Mouse (Mus musculus) stomach, embryonic 16.5 days (tissue): ENCODE data around the gene Psmd5. TPM values are rescaled to one million over a fixed set of nuclear protein-coding genes. Genes with fewer than 3 reads are reported as not detected.
"Not testable (repeated sequence)": the region's sequence is repeated elsewhere in the genome, so short reads cannot be mapped to it uniquely, and the experiment has no call there.

Experiments
- ATAC-seq: fragments of 200-750 bp; cut with Nextera tagmentation; 2 replicates; pipeline ENCODE4 v1.8.0; 2017; ENCODE audit warnings: moderate number of reproducible peaks, moderate TSS enrichment; ENCODE audit not compliant: insufficient read depth, low FRiP score
- H3K27ac ChIP-seq: fragments of 300-500 bp; sonication (generic); 2 replicates; pipeline ENCODE4 v1.5.1; 2014; ENCODE audit warnings: low read length
- H3K27me3 ChIP-seq: fragments of 300-500 bp; sonication (generic); 2 replicates; pipeline ENCODE4 v1.6.1; 2014; ENCODE audit warnings: low read length, control low read depth, mixed read lengths; ENCODE audit not compliant: control insufficient read depth, insufficient read depth
- H3K36me3 ChIP-seq: fragments of 300-500 bp; sonication (generic); 2 replicates; pipeline ENCODE4 v1.6.1; 2014; ENCODE audit warnings: low read length; ENCODE audit not compliant: control insufficient read depth, insufficient read depth
- H3K4me1 ChIP-seq: fragments of 300-500 bp; sonication (generic); 2 replicates; pipeline ENCODE4 v1.6.1; 2014; ENCODE audit warnings: low read length, control low read depth, mixed read lengths; ENCODE audit not compliant: control insufficient read depth, insufficient read depth
- H3K4me2 ChIP-seq: fragments of 300-500 bp; sonication (generic); 2 replicates; pipeline ENCODE4 v1.6.1; 2014; ENCODE audit warnings: low read depth, low read length, mixed read lengths
- H3K4me3 ChIP-seq: fragments of 300-500 bp; sonication (generic); replicated peaks from 2 replicates; pipeline ENCODE4 v1.5.1; 2014; ENCODE audit warnings: mild to moderate bottlenecking, low read length
- H3K9ac ChIP-seq: fragments of 300-500 bp; sonication (generic); 2 replicates; pipeline ENCODE4 v1.6.1; 2014; ENCODE audit warnings: low read length
- H3K9me3 ChIP-seq: fragments of 300-500 bp; sonication (generic); replicated peaks from 2 replicates; pipeline ENCODE4 v1.6.1; 2016; ENCODE audit warnings: low read length, control low read depth; ENCODE audit not compliant: control insufficient read depth
- WGBS: fragments of 180-500 bp; shearing (Covaris S2); extraction: QIAGEN DNeasy Blood & Tissue Kit; methylation state at CpG from one replicate; pipeline ENCODE4 v1.1.7; 2014; 5-methylcytosine and 5-hydroxymethylcytosine counted together
- polyA plus RNA-seq: library from polyadenylated mRNA; unstranded; fragments of >200 nt; fragmentation: Nextera tagmentation; extraction: Ambion mirVana; gene quantifications from 2 replicates; pipeline ENCODE4 v1.2.1, GENCODE M21; 2015

Gene Psmd5
- polyA plus RNA-seq, 1 experiment from 2014 or later, result 77.1 TPM

- H3K4me1 ChIP-seq, result peaks cover 10% of the 10 kb centered on the region
- WGBS, result 1% methylated on average over 57 of the region's 57 CpGs
- peak; percentile 99 for ATAC-seq
Measured at GRCm38 (mm10) chr2:34825827-34826459, 48.8 kb downstream of the Psmd5 start, which contains the start of gene Fbxw2. Gene Fbxw2, minus strand, starts transcription at chr2:34826311.

GRCm38 (mm10) chr2:34818492-34818891 lies 56.3 kb downstream of the Psmd5 start:
- H3K9me3 ChIP-seq, result no peaks in the 10 kb centered on the region
- no peak overlapping the region for H3K9ac ChIP-seq
- H3K27me3 ChIP-seq, result no peaks in the 10 kb centered on the region
- no peak overlapping the region for H3K27ac ChIP-seq
- 92% methylated on average over 2 of the region's 2 CpGs for WGBS
- ATAC-seq, result no peak
- peaks cover 3% of the 10 kb centered on the region for H3K36me3 ChIP-seq
- H3K4me1 ChIP-seq, result no peaks in the 10 kb centered on the region
- H3K4me2 ChIP-seq, result no peak overlapping the region
- H3K4me3 ChIP-seq, result no peak overlapping the region

More at GRCm38 (mm10) chr2:34825827-34826459, 48.8 kb downstream of the Psmd5 start, which contains the start of gene Fbxw2:
- no peaks in the 10 kb centered on the region; the same call in 1 of the 2 replicates for H3K36me3 ChIP-seq
- H3K4me2 ChIP-seq, result peak within 1 kb of the TSS; percentile 95
- H3K27me3 ChIP-seq, result no peaks in the 10 kb centered on the region
- no peaks in the 10 kb centered on the region for H3K9me3 ChIP-seq
- H3K4me3 ChIP-seq, result peak within 1 kb of the TSS; percentile 75
- peak within 1 kb of the TSS; percentile 74 for H3K27ac ChIP-seq
- H3K9ac ChIP-seq, result peak within 1 kb of the TSS; percentile 90

GRCm38 (mm10) chr2:34815893-34816292 lies 58.9 kb downstream of the Psmd5 start:
- WGBS, result 95% methylated on average over 2 of the region's 2 CpGs

GRCm38 (mm10) chr2:34812706-34813105 lies 62.1 kb downstream of the Psmd5 start:
- Histone ChIP-seq H3K4me2 (no peak overlapping the region), H3K9me3 (no peaks in the 10 kb centered on the region), H3K27me3 (no peaks in the 10 kb centered on the region), H3K4me1 (no peaks in the 10 kb centered on the region), H3K9ac (no peak overlapping the region), H3K36me3 (peaks cover 16% of the 10 kb centered on the region), H3K4me3 (no peak overlapping the region), H3K27ac (no peak overlapping the region)
- no peak for ATAC-seq
- WGBS, result 83% methylated on average over 7 of the region's 7 CpGs

More at GRCm38 (mm10) chr2:34815893-34816292, 58.9 kb downstream of the Psmd5 start:
- not testable (repeated sequence) for H3K9me3 ChIP-seq, H3K4me3 ChIP-seq, H3K4me1 ChIP-seq, H3K27me3 ChIP-seq, H3K4me2 ChIP-seq, H3K9ac ChIP-seq, ATAC-seq, H3K27ac ChIP-seq
- H3K36me3 ChIP-seq, result peaks cover 12% of the 10 kb centered on the region

GRCm38 (mm10) chr2:34810775-34811174 lies 64.0 kb downstream of the Psmd5 start:
- Histone ChIP-seq H3K4me2 (no peak overlapping the region), H3K36me3 (peaks cover 12% of the 10 kb centered on the region), H3K4me3 (no peak overlapping the region)

GRCm38 (mm10) chr2:34809568-34809967 lies 65.2 kb downstream of the Psmd5 start:
- Histone ChIP-seq H3K36me3 (peaks cover 12% of the 10 kb centered on the region), H3K27ac (no peak overlapping the region), H3K4me1 (peaks cover 5% of the 10 kb centered on the region; the same call in 1 of the 2 replicates), H3K4me3 (no peak overlapping the region), H3K27me3 (no peaks in the 10 kb centered on the region), H3K9me3 (no peaks in the 10 kb centered on the region), H3K9ac (no peak overlapping the region), H3K4me2 (no peak overlapping the region)
- 83% methylated on average over 1 of the region's 1 CpGs for WGBS
- ATAC-seq, result no peak

More at GRCm38 (mm10) chr2:34810775-34811174, 64.0 kb downstream of the Psmd5 start:
- Histone ChIP-seq H3K27ac (no peak overlapping the region), H3K9ac (no peak overlapping the region), H3K27me3 (no peaks in the 10 kb centered on the region), H3K9me3 (no peaks in the 10 kb centered on the region), H3K4me1 (peaks cover 3% of the 10 kb centered on the region; the same call in 1 of the 2 replicates)
- ATAC-seq, result no peak
- WGBS, result 93% methylated on average over 3 of the region's 3 CpGs

- Histone ChIP-seq H3K27ac (no peak overlapping the region), H3K9me3 (no peaks in the 10 kb centered on the region), H3K4me2 (no peak overlapping the region), H3K4me3 (no peak overlapping the region), H3K27me3 (no peaks in the 10 kb centered on the region), H3K9ac (no peak overlapping the region), H3K4me1 (peaks cover 13% of the 10 kb centered on the region), H3K36me3 (peaks cover 10% of the 10 kb centered on the region)
- no peak for ATAC-seq
- WGBS, result 70% methylated on average over 2 of the region's 2 CpGs
Measured at GRCm38 (mm10) chr2:34808057-34808456, 66.7 kb downstream of the Psmd5 start.

GRCm38 (mm10) chr2:34805364-34805950 lies 69.3 kb downstream of the Psmd5 start:
- ATAC-seq, result no peak
- peaks cover 16% of the 10 kb centered on the region for H3K4me1 ChIP-seq

GRCm38 (mm10) chr2:34804815-34805214 lies 70.0 kb downstream of the Psmd5 start:
- Histone ChIP-seq H3K9me3 (no peaks in the 10 kb centered on the region), H3K27me3 (no peaks in the 10 kb centered on the region), H3K4me1 (peaks cover 18% of the 10 kb centered on the region), H3K4me3 (no peak overlapping the region), H3K27ac (no peak overlapping the region), H3K9ac (no peak overlapping the region), H3K36me3 (0 out of 2 replicates have a peak, but pooled peaks cover 4% of the 10 kb centered on the region), H3K4me2 (no peak overlapping the region)
- 70% methylated on average over 1 of the region's 1 CpGs for WGBS
- no peak for ATAC-seq

More at GRCm38 (mm10) chr2:34805364-34805950, 69.3 kb downstream of the Psmd5 start:
- H3K27me3 ChIP-seq, result no peaks in the 10 kb centered on the region
- no peaks in the 10 kb centered on the region for H3K9me3 ChIP-seq
- no peak overlapping the region for H3K4me2 ChIP-seq
- 88% methylated on average over 10 of the region's 10 CpGs for WGBS
- no peak overlapping the region for H3K27ac ChIP-seq
- no peak overlapping the region for H3K9ac ChIP-seq
- H3K4me3 ChIP-seq, result no peak overlapping the region
- 0 out of 2 replicates have a peak, but pooled peaks cover 4% of the 10 kb centered on the region for H3K36me3 ChIP-seq
